Mouse (Mus musculus) forebrain, embryonic 15.5 days (tissue): Measurements from ENCODE around the gene Ccnl2. TPM values are rescaled to one million over a fixed set of nuclear protein-coding genes. Genes with fewer than 3 reads are reported as not detected.

Experiments
- ATAC-seq: fragments of 200-750 bp; cut with Nextera tagmentation; replicated peaks from 2 replicates; pipeline ENCODE4 v1.8.0; 2017; ENCODE audit warnings: mild to moderate bottlenecking, moderate TSS enrichment, moderate library complexity
- H3K27ac ChIP-seq: fragments of 300-500 bp; sonication (generic); replicated peaks from 2 replicates; pipeline ENCODE4 v1.5.1; 2015; ENCODE audit warnings: mild to moderate bottlenecking, inconsistent platforms
- H3K27me3 ChIP-seq: fragments of 300-500 bp; sonication (generic); 2 replicates; pipeline ENCODE4 v1.6.1; 2015; ENCODE audit warnings: inconsistent platforms
- H3K36me3 ChIP-seq: fragments of 300-500 bp; sonication (generic); 2 replicates; pipeline ENCODE4 v1.6.1; 2015; ENCODE audit warnings: mild to moderate bottlenecking, inconsistent platforms
- H3K4me1 ChIP-seq: fragments of 300-500 bp; sonication (generic); 2 replicates; pipeline ENCODE4 v1.6.1; 2015; ENCODE audit warnings: inconsistent platforms
- H3K4me2 ChIP-seq: fragments of 300-500 bp; sonication (generic); replicated peaks from 2 replicates; pipeline ENCODE4 v1.6.1; 2015; ENCODE audit warnings: mild to moderate bottlenecking, inconsistent platforms
- H3K4me3 ChIP-seq: fragments of 300-500 bp; sonication (generic); 2 replicates; pipeline ENCODE4 v1.5.1; 2015; ENCODE audit warnings: mild to moderate bottlenecking, inconsistent platforms
- H3K9ac ChIP-seq: fragments of 300-500 bp; sonication (generic); replicated peaks from 2 replicates; pipeline ENCODE4 v1.6.1; 2015; ENCODE audit warnings: mild to moderate bottlenecking, inconsistent platforms
- H3K9me3 ChIP-seq: fragments of 300-500 bp; sonication (generic); 2 replicates; pipeline ENCODE4 v1.6.1; 2016; ENCODE audit warnings: inconsistent platforms
- WGBS: fragments of 180-500 bp; shearing (Covaris S2); methylation state at CpG from one replicate; pipeline ENCODE4 v1.1.7; 2015; ENCODE audit warnings: mixed read lengths; 5-methylcytosine and 5-hydroxymethylcytosine counted together
- polyA plus RNA-seq: library from polyadenylated mRNA; unstranded; fragments of >200 nt; fragmentation: Nextera tagmentation; extraction: Ambion mirVana; gene quantifications from 2 replicates; pipeline ENCODE4 v1.2.1, GENCODE M21; 2015

Ccnl2 gene
- polyA plus RNA-seq, 1 experiment from 2014 or later: 172 TPM

DNA sequence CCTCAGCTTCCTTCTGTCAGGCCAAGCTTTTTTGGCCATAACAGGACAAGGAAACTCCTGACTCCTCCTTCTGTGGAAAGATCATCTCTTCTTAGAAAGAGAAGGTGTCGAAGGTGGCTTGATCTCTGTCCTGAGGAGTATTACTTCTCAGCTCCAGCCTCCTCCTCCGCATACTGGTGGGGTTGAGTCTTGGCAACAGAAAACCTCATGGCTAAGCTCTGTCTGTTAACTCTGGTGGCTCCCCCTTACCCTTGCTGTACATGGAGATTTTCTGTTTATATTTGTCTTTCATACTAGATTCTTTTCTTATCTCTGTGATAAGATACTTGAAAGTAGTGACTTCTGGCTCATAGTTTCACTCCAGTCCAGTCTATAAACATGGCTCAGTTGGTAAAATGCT, 18.6 kb upstream of the Ccnl2 start:
- ATAC-seq: no peak
- H3K36me3 ChIP-seq: no peaks in the 10 kb centered on the region
- no peak overlapping the region for H3K9ac ChIP-seq
- WGBS: 86% methylated on average over 2 of the region's 2 CpGs
- H3K4me1 ChIP-seq: no peaks in the 10 kb centered on the region
- no peak overlapping the region for H3K4me2 ChIP-seq
- H3K27me3 ChIP-seq: no peaks in the 10 kb centered on the region
- no peak overlapping the region for H3K27ac ChIP-seq
- H3K9me3 ChIP-seq: no peaks in the 10 kb centered on the region
- no peak overlapping the region for H3K4me3 ChIP-seq

DNA sequence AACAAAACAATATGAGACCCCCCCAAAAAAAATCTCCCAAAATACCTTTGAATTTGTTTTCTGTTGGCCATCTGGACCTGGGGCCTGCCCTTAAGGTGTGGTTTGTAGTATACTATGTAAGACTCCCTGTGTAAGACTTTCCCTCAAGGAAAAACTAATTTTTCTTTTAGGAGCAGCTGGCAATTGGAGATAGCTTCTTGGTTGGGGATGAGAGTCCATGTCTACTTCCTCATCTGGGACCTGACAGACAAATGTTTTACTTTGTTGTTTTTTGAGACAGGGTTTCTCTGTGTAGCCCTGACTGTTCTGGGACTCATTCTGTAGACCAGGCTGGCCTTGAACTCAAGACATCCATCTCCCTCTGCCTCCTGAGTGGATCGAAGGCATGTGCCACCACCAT, 10.2 kb upstream of the Ccnl2 start:
- Histone ChIP-seq H3K27ac (no peak overlapping the region), H3K27me3 (no peaks in the 10 kb centered on the region), H3K9ac (no peak overlapping the region), H3K4me1 (peaks cover 26% of the 10 kb centered on the region), H3K4me3 (no peak overlapping the region), H3K36me3 (peaks cover 8% of the 10 kb centered on the region), H3K9me3 (no peaks in the 10 kb centered on the region), H3K4me2 (no peak overlapping the region)
- ATAC-seq: no peak
- 100% methylated on average over 1 of the region's 1 CpGs for WGBS

DNA sequence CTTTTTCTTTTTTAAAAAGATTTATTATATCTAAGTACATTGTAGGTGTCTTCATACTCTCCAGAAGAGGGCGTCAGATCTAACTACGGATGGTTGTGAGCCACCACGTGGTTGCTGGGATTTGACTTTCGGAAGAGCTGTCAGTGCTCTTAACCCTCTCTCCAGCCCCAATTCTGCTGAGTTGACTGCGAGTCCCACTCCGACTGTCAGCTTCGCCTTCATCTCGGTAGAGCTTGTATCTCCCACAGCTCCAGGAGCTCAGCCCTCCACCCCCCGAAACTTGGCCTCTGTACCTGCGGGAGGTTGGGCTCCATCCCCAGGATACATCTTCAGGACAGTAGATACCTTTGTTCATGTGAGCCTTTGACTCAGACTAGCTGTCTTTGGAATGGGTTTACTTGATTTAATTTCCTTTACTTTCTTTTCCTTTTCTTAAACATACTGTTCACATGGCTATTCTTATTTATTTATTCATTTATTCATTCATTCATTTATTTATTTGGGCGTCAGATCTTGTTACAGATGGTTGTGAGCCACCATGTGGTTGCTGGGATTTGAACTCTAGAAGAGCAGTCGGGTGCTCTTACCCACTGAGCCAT, 9.4 kb upstream of the Ccnl2 start, which contains the start of gene Mrpl20:
Mrpl20 (plus strand) TSS at position 138 of the 599 bp plus-strand sequence.
- Histone ChIP-seq H3K36me3 (peaks cover 14% of the 10 kb centered on the region), H3K4me2 (peak within 1 kb of the TSS; percentile 62), H3K9ac (peak within 1 kb of the TSS; percentile 69), H3K4me3 (peak within 1 kb of the TSS; percentile 57), H3K27me3 (no peaks in the 10 kb centered on the region), H3K9me3 (no peaks in the 10 kb centered on the region), H3K4me1 (peaks cover 26% of the 10 kb centered on the region), H3K27ac (peak within 1 kb of the TSS; percentile 59)
- ATAC-seq: 0 out of 2 replicates have a peak, but pooled peaks have one; percentile 44
- WGBS: 7% methylated on average over 12 of the region's 12 CpGs

DNA sequence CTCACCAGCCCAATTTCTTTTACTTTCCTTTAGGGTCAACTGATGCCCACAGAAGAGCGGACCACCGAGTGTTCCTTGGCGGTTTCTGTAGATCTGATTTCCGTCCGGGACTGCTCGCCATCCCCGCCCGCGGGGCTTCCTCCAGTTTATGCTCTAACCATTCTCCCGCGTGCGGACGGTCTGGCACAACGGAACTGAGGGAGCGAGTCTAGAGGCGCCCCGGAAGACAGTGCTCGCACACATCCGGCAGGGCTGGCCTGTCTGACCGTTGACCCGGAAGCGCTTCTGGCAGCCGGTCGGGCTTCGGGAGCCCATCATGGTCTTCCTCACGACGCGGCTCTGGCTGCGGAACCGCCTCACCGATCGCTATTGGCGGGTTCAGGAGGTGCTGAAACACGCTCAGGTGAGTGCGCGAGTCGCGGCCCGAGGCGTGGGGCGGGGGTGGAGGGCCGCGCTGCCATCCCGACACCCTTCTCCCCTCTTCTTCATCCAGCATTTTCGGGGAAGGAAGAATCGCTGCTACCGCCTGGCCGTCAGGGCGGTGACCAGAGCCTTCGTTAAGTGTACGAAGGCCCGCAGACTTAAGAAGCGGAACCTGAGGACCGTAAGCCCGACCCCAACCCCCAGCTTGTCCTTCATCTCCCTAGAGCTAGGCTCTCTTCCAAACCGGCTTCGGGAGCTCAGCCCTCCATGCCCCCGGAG, 8.8 kb upstream of the Ccnl2 start:
- Histone ChIP-seq H3K9ac (peak overlapping the region; percentile 69), H3K27me3 (no peaks in the 10 kb centered on the region), H3K27ac (peak overlapping the region; percentile 59), H3K4me2 (peak overlapping the region; percentile 62), H3K4me3 (peak overlapping the region; percentile 57), H3K36me3 (peaks cover 20% of the 10 kb centered on the region), H3K9me3 (no peaks in the 10 kb centered on the region), H3K4me1 (peaks cover 26% of the 10 kb centered on the region)
- under 1% methylated on average over 58 of the region's 58 CpGs for WGBS
- ATAC-seq: peak; percentile 98

DNA sequence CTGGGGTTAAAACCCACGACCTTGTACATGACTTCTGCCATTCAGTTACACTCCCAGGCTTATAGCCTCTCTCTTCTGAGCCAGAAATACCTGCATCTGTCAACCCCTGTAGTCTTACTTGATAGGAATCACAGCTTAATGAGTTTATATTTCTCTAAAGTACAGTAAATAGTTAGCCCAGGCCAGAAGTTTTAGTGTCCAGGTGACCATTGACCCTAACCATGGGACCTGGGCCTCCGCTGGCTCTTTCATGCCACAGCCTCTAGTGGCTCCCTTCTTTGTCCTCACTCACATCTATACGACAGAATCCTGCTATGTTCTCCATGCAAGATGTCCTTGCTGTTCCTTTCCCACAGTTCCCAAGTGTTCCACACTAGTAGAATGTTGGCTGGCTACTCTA, 4.4 kb upstream of the Ccnl2 start:
- H3K9ac ChIP-seq: no peak overlapping the region
- no peaks in the 10 kb centered on the region for H3K27me3 ChIP-seq
- H3K4me2 ChIP-seq: no peak overlapping the region
- H3K4me3 ChIP-seq: no peak overlapping the region
- no peak overlapping the region for H3K27ac ChIP-seq
- peaks cover 30% of the 10 kb centered on the region for H3K4me1 ChIP-seq
- H3K9me3 ChIP-seq: no peaks in the 10 kb centered on the region
- H3K36me3 ChIP-seq: peaks cover 44% of the 10 kb centered on the region
- WGBS: 93% methylated on average over 3 of the region's 3 CpGs
- no peak for ATAC-seq

DNA sequence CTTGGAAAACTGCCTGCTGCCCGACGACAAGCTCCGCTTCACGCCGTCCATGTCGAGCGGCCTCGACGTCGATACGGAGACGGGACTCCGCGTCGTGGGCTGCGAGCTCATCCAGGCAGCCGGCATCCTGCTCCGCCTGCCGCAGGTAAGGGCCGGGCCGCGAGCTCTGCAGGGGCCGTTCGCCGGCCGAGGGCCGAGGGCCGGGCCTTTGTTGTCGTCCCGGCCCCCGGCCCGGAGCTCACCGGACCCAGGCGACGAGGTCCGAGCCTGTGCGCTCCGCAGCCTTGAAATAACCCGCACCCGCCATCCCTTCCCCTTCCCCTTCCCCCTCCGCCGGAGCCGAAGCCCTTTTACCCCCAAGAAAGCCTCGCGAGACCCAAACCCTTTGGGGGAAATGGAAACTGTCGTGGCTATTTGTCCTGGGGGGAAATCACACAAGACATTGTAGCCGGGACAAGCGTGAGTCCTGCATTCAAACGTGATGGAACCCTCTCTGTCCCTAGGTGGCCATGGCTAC, 434 bp downstream of the Ccnl2 start:
- no peaks in the 10 kb centered on the region for H3K9me3 ChIP-seq
- H3K4me1 ChIP-seq: peaks cover 25% of the 10 kb centered on the region
- H3K4me3 ChIP-seq: peak overlapping the region; percentile 97
- ATAC-seq: peak; percentile 45
- WGBS: under 1% methylated on average over 46 of the region's 49 CpGs
- H3K9ac ChIP-seq: peak overlapping the region; percentile 94
- H3K27me3 ChIP-seq: no peaks in the 10 kb centered on the region
- peaks cover 68% of the 10 kb centered on the region for H3K36me3 ChIP-seq
- peak overlapping the region; percentile 88 for H3K4me2 ChIP-seq
- H3K27ac ChIP-seq: peak overlapping the region; percentile 81

DNA sequence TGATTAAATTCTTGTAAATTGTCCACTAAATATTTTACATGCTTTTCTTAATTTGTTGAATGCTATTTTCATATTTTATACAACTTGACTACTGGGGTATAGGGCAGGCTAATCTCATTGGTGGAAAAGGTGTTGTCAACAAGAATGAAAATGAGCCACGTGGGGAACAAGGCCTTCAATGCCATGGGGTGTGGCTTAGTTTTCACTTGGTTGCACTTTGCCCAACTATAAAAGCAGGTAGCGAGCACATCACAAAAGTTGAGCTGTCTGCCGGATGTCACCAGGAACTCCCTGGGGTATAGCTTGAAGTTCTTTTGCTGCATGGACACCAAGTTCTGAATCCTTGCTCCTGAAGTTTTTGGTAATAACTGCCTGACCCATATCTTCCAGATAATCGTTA, 5.2 kb downstream of the Ccnl2 start:
- Histone ChIP-seq H3K4me1 (peaks cover 19% of the 10 kb centered on the region), H3K9me3 (no peaks in the 10 kb centered on the region), H3K27me3 (no peaks in the 10 kb centered on the region), H3K27ac (no peak overlapping the region), H3K4me2 (no peak overlapping the region), H3K9ac (no peak overlapping the region), H3K36me3 (peaks cover 82% of the 10 kb centered on the region), H3K4me3 (no peak overlapping the region)
- ATAC-seq: no peak
- 74% methylated on average over 4 of the region's 4 CpGs for WGBS

DNA sequence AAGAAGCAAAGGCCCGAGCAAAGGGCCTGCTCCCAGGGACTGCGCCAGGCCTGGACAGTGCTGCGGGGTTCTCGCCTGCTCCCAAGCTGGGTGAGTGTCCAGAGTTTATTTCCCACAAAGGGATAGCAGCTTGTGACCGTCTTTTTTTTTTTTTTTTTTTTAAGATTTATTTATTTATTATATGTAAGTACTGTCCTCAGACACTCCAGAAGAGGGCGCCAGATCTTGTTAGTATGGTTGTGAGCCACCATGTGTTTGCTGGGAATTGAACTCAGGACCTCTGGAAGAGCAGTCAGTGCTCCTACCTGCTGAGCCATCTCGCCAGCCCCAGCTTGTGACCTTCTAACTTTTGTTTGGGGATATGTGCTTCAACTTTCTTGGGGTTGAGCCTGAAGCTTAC, 8.7 kb downstream of the Ccnl2 start:
- ATAC-seq: no peak
- 79% methylated on average over 7 of the region's 7 CpGs for WGBS
- H3K27me3 ChIP-seq: no peaks in the 10 kb centered on the region
- no peak overlapping the region for H3K4me2 ChIP-seq
- H3K4me1 ChIP-seq: no peaks in the 10 kb centered on the region
- H3K4me3 ChIP-seq: no peak overlapping the region
- H3K9me3 ChIP-seq: no peaks in the 10 kb centered on the region
- peaks cover 95% of the 10 kb centered on the region for H3K36me3 ChIP-seq
- H3K9ac ChIP-seq: no peak overlapping the region
- H3K27ac ChIP-seq: no peak overlapping the region

DNA sequence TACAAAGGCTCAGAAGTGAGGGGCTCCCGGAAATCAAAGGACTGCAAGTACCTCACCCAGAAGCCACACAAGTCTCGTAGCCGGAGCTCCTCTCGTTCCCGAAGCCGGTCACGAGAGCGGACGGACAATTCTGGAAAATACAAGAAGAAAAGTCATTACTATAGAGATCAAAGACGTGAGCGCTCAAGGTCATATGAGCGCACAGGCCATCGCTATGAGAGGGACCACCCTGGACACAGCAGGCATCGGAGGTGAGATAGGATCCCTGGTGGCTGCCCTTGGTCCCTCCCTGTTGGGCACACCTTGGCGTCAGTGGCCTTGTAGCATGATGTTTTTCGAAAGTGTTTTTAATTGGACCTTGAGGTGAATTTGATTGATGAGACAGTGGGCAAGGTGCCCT, 11.2 kb downstream of the Ccnl2 start:
- Histone ChIP-seq H3K36me3 (peaks cover 88% of the 10 kb centered on the region), H3K27me3 (no peaks in the 10 kb centered on the region), H3K9me3 (no peaks in the 10 kb centered on the region), H3K9ac (no peak overlapping the region), H3K4me2 (no peak overlapping the region), H3K27ac (no peak overlapping the region), H3K4me3 (no peak overlapping the region), H3K4me1 (no peaks in the 10 kb centered on the region)
- 96% methylated on average over 16 of the region's 16 CpGs for WGBS
- ATAC-seq: no peak

DNA sequence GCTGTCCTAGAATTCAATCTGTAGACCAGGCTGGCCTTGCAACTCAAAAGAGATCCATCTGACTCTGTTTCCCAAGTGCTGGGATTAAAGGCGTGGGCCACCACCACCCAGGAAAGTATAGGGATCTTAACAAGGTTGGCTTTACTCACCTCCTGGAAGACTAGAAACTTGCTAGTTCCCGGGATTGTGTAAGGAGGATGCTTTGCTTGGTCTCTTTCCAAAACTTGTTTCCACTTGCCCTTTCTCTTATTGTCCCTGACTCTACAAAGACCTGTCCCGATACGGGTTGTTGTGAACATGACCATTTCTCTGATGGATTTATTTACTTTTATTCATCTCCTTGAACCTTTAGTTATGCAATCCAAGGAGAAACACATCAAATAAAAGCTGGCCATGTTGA, 17.6 kb downstream of the Ccnl2 start:
- H3K36me3 ChIP-seq: peaks cover 26% of the 10 kb centered on the region

DNA sequence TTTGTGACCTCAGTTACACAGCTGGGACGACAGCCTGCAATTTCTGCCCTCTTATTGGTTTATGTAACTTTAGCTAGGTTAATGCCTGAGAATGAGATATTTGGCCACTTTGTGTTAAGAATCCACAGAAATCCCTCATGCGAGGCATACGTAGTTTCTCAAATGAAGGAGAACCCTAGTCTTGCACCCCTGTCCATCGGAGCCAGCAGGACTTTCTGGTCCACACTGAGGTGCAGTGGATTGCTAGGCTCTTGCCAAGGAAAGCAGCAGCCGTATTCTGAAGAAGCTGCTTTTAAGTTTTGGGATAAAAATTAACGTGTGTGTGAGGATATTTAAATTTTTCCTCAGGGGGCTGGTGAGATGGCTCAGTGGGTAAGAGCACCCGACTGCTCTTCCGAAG, 18.3 kb downstream of the Ccnl2 start:
- Histone ChIP-seq H3K4me3 (peak overlapping the region; percentile 78), H3K9me3 (no peaks in the 10 kb centered on the region), H3K36me3 (peaks cover 24% of the 10 kb centered on the region), H3K4me2 (peak overlapping the region; percentile 98; the same call in 1 of the 2 replicates), H3K9ac (no peak overlapping the region), H3K27ac (peak overlapping the region; percentile 92; the same call in 1 of the 2 replicates), H3K27me3 (no peaks in the 10 kb centered on the region), H3K4me1 (peaks cover 29% of the 10 kb centered on the region)
- no peak for ATAC-seq
- WGBS: 56% methylated on average over 8 of the region's 8 CpGs

More for the DNA sequence above, 17.6 kb downstream of the Ccnl2 start:
- Histone ChIP-seq H3K4me2 (no peak overlapping the region), H3K9me3 (no peaks in the 10 kb centered on the region), H3K27ac (no peak overlapping the region), H3K4me1 (peaks cover 29% of the 10 kb centered on the region), H3K27me3 (no peaks in the 10 kb centered on the region), H3K4me3 (no peak overlapping the region), H3K9ac (no peak overlapping the region)
- WGBS: 90% methylated on average over 4 of the region's 4 CpGs
- ATAC-seq: no peak

DNA sequence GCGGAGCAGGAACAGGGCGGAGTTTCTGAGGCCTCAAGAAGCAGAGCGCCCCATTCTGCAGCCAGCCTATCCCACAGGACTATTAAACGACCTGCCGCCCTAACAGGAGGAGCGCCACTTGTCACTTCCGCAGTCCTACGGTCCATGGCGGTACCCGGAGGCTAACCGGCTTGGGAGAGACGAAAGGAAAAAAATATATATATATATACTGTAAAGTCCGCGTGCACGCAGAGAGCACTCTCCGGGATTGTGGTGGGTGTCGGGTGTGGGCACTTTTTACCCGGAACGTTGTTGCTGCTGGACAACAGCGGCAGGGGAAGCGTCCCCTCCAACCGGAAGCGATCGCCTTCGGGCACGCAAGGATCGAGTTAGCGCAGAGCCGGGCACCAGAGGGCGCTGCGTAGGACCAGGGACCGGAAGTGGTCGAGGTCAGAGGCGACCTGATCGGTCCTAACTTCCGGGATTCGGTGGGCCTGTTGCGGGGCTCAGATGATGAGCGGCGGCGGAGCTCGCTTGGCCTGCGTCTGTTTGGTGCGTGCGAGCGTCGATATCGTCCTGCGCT, 19.0 kb downstream of the Ccnl2 start, which contains the start of gene Aurkaip1:
Aurkaip1 (plus strand) TSS at position 68 of the 562 bp plus-strand sequence.
- Histone ChIP-seq H3K4me1 (peaks cover 29% of the 10 kb centered on the region), H3K36me3 (peaks cover 21% of the 10 kb centered on the region), H3K27me3 (no peaks in the 10 kb centered on the region), H3K9me3 (no peaks in the 10 kb centered on the region), H3K27ac (peak within 1 kb of the TSS; percentile 92), H3K9ac (peak within 1 kb of the TSS; percentile 78), H3K4me3 (peak within 1 kb of the TSS; percentile 78), H3K4me2 (peak within 1 kb of the TSS; percentile 98)
- WGBS: under 1% methylated on average over 49 of the region's 49 CpGs
- peak; percentile 94 for ATAC-seq
